Mouse (Mus musculus) MEL (cell line): ENCODE results near the gene Abcg2.
"Not testable (repeated sequence)": the region's sequence is repeated elsewhere in the genome, so short reads cannot be mapped to it uniquely, and the experiment has no call there.

Experiments
- CTCF ChIP-seq, 3 experiments: IDR thresholded peaks in 2 of 3; conservative IDR thresholded peaks in 1 of 3; 2 replicates each; pipeline ENCODE4 v1.5.1; 2011 to 2012; ENCODE audit warnings: low read length in 3 of 3, low read depth in 2 of 3, mild to moderate bottlenecking in 2 of 3, improper control_type of control experiment in 1 of 3, inconsistent platforms in 1 of 3, mixed read lengths in 1 of 3, moderate library complexity in 1 of 3; ENCODE audit not compliant: control insufficient read depth in 1 of 3, insufficient read depth in 1 of 3, poor library complexity in 1 of 3, severe bottlenecking in 1 of 3
- EP300 ChIP-seq, 2 experiments: IDR thresholded peaks; 2 replicates each; pipeline ENCODE4 v1.6.1; 2011; ENCODE audit warnings: improper control_type of control experiment in 2 of 2, low read length in 2 of 2, low read depth in 1 of 2, mild to moderate bottlenecking in 1 of 2
- GATA1 ChIP-seq: IDR thresholded peaks from 2 replicates; pipeline ENCODE4 v1.6.1; 2011; ENCODE audit warnings: low read depth, low read length, improper control_type of control experiment
- HCFC1 ChIP-seq: IDR thresholded peaks from 2 replicates; pipeline ENCODE4 v1.6.1; 2012; ENCODE audit warnings: low read depth, mild to moderate bottlenecking, inconsistent platforms, low read length, improper control_type of control experiment, moderate library complexity
- POLR2A ChIP-seq, 2 experiments: IDR thresholded peaks; 2 replicates each; pipeline ENCODE4 v1.6.1; 2011 to 2012; ENCODE audit warnings: low read length in 2 of 2, mild to moderate bottlenecking in 2 of 2, control low read depth in 1 of 2, improper control_type of control experiment in 1 of 2, low read depth in 1 of 2, moderate library complexity in 1 of 2; ENCODE audit not compliant: control insufficient read depth in 1 of 2, insufficient read depth in 1 of 2, poor library complexity in 1 of 2
- POLR2AphosphoS2 ChIP-seq: IDR thresholded peaks from 2 replicates; pipeline ENCODE4 v1.6.1; 2011; ENCODE audit warnings: low read length, improper control_type of control experiment
- RCOR1 ChIP-seq: IDR thresholded peaks from 2 replicates; pipeline ENCODE4 v1.6.1; 2012; ENCODE audit warnings: low read depth, mild to moderate bottlenecking, inconsistent platforms, low read length, improper control_type of control experiment
- UBTF ChIP-seq: IDR thresholded peaks from 2 replicates; pipeline ENCODE4 v1.6.1; 2012; ENCODE audit warnings: low read depth, mild to moderate bottlenecking, inconsistent platforms, low read length, improper control_type of control experiment, moderate library complexity, borderline replicate concordance; ENCODE audit not compliant: insufficient read depth

DNA sequence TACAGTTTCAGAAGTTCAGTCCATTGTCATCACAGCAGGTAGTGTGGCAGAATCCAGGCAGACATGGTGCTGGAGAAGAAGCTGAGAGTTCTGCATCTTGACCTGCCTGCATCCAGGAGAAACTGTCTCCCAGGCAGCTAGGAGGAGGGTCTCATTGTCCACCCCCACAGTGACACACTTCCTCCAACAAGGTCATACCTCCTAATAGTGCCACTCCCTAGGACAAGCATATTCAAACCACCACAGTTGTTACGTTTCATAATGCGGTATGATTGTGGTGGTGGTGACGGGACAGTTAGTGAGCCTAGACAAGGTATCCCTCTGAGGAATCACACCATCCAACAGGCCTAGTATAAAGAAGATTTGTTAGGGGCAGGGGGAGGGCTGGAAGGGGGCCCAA is at the start of gene Abcg2:
- not testable (repeated sequence) for TF ChIP-seq POLR2A (IDR thresholded peaks at IDR 0.05; ENCODE audit: control insufficient read depth in 1 of 2, insufficient read depth in 1 of 2, low read depth in 1 of 2, low read length in 2 of 2, poor library complexity in 1 of 2); POLR2AphosphoS2; EP300 (IDR thresholded peaks at IDR 0.05; ENCODE audit: low read depth in 1 of 2, low read length in 2 of 2); CTCF (IDR thresholded peaks at IDR 0.05 in 2 of 3, conservative IDR thresholded peaks at IDR 0.05 in 1 of 3; ENCODE audit: control insufficient read depth in 1 of 3, insufficient read depth in 1 of 3, low read depth in 2 of 3, low read length in 3 of 3, poor library complexity in 1 of 3, severe bottlenecking in 1 of 3); UBTF; GATA1; HCFC1; RCOR1
